Mouse (Mus musculus): Measurements from ENCODE around the gene Pknox2.

- TF ChIP-seq CTCF (IDR thresholded peaks at IDR 0.05; ENCODE audit: low read depth, low read length): no peak
- no peak for TF ChIP-seq POLR2A (IDR thresholded peaks at IDR 0.05; ENCODE audit: borderline replicate concordance, low read depth, low read length)
Observed at GRCm38 (mm10) chr9:37076386-37077062, 70.7 kb downstream of the Pknox2 start.

Data from bone marrow macrophage, adult 2 months (primary cell).